Mouse (Mus musculus) liver, adult 2 months (tissue): ENCODE results near the gene Tmem132d.

Experiments used
- CTCF ChIP-seq: fragments of 200-500 bp; IDR thresholded peaks from 2 replicates; pipeline ENCODE4 v1.5.1; 2011; ENCODE audit warnings: low read depth, low read length, control low read depth
- POLR2A ChIP-seq: fragments of 200-500 bp; IDR thresholded peaks from 2 replicates; pipeline ENCODE4 v1.6.1; 2011; ENCODE audit warnings: low read length, control low read depth; ENCODE audit not compliant: insufficient read depth; ENCODE audit errors: extremely low read depth

DNA sequence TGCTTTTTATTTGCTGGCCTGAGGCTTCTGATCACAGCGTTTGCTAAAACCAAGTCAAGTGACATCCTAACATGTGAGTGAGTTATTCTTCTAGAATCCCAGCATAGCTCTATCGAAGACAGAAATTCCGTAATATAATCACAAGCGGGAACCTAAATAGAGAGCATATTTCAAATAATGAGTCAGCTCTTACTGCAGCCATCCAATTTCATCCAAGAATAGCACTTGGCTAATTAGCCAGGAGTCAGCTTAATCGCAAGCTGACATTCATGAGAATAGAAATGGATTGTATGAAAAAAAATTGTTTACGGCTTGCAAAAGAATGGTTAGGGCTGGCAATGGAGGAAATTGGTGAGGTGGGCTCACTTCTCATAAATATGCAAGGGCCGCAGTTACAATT, 63.8 kb downstream of the Tmem132d start:
- TF ChIP-seq POLR2A = no peak
- no peak for TF ChIP-seq CTCF
